Mouse (Mus musculus): ENCODE results near the gene Ccr7.

DNA sequence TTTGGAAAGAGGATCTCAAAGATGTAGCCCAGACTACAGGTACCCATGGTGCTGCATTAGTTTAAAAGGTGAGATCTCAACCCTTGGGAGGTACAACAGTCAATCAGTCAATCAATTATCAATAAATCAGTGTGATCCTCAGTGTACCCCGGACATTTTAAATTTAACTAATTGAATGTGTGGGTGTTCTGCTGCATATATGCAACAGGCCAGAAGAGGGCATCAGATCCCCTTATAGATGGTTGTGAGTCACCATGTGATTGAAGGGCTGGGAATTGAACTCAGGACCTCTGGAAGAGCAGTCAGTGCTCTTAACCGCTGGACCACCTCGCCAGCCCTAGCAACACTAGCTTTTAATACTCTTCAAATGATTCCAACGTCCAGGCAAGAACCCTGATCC lies 17.1 kb upstream of the Ccr7 start:
- TF ChIP-seq CTCF (IDR thresholded peaks at IDR 0.05; ENCODE audit: low read depth) (0 out of 2 replicates have a peak, but pooled peaks have one; percentile 6), EP300 (IDR thresholded peaks at IDR 0.05; ENCODE audit: low read depth) (no peak)

Measured in liver, postnatal 0 days (tissue).